Mouse (Mus musculus) small intestine, adult 2 months (tissue): ENCODE results near the gene Mtor. TPM values are rescaled to one million over a fixed set of nuclear protein-coding genes. Genes with fewer than 3 reads are reported as not detected.

Source experiments
- H3K27ac ChIP-seq: fragments of 200-500 bp; 2 replicates; pipeline ENCODE4 v1.5.1; 2012; ENCODE audit warnings: low read depth, low read length, control low read depth, inconsistent platforms; ENCODE audit not compliant: insufficient read depth
- H3K27me3 ChIP-seq: fragments of 200-500 bp; 2 replicates; pipeline ENCODE4 v1.6.1; 2012; ENCODE audit warnings: mild to moderate bottlenecking, moderate library complexity, low read length, inconsistent platforms; ENCODE audit not compliant: control insufficient read depth, insufficient read depth
- H3K36me3 ChIP-seq: fragments of 200-500 bp; 2 replicates; pipeline ENCODE4 v1.6.1; 2012; ENCODE audit warnings: mild to moderate bottlenecking, low read length, control low read depth, inconsistent platforms; ENCODE audit not compliant: control insufficient read depth, insufficient read depth
- H3K4me1 ChIP-seq: fragments of 200-500 bp; 2 replicates; pipeline ENCODE4 v1.6.1; 2012; ENCODE audit warnings: low read length, inconsistent platforms, mixed read lengths; ENCODE audit not compliant: control insufficient read depth, insufficient read depth, insufficient read length
- H3K4me3 ChIP-seq: fragments of 200-500 bp; 2 replicates; pipeline ENCODE4 v1.5.1; 2012; ENCODE audit warnings: low read depth, mild to moderate bottlenecking, control low read depth, inconsistent platforms, low read length, moderate library complexity
- CTCF ChIP-seq: fragments of 200-500 bp; IDR thresholded peaks from 2 replicates; pipeline ENCODE4 v1.5.1; 2012; ENCODE audit warnings: low read depth, mild to moderate bottlenecking, control low read depth, inconsistent platforms, low read length, moderate library complexity, mixed read lengths; ENCODE audit not compliant: insufficient replicate concordance, insufficient read length; ENCODE audit errors: extremely low read depth
- POLR2A ChIP-seq: fragments of 200-500 bp; IDR thresholded peaks from 2 replicates; pipeline ENCODE4 v1.6.1; 2012; ENCODE audit warnings: low read depth, mild to moderate bottlenecking, control low read depth, inconsistent platforms, low read length, moderate library complexity
- WGBS: fragments of 180-500 bp; shearing (Covaris S2); methylation state at CpG from one replicate; pipeline ENCODE4 v1.1.7; 2018; 5-methylcytosine and 5-hydroxymethylcytosine counted together
- polyA plus RNA-seq: library from polyadenylated mRNA; depleted of rRNA; stranded (reverse); fragments of >200 nt; gene quantifications from 2 replicates; pipeline ENCODE4 v1.2.3, GENCODE M21; 2012

The Mtor gene
- polyA plus RNA-seq, 1 experiment = 16.0 TPM

DNA sequence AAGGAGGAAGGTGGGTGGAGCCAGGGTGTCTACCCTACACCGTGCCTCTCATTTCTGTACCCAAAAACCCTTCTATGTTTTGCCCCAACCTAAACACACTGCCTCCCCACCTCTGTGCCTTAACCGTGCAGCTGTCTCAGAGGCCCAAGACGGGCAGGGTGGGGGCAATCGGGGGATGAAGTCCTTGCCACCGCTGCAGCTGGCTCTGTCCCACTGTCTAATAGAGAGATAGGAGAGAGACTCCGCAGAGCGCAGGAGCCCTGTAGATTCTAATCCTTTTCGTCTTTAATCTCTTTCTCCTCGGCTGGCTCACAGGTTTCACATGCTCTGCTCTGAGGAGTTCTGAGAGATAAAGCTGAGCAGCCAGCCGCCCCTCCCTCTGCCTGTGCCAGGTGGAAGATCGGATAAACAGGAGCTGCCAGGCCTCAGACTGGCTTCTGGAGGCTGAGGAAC is 31.3 kb upstream of the Mtor start:
- H3K27ac ChIP-seq = no peak overlapping the region
- 32% methylated on average over 11 of the region's 11 CpGs for WGBS
- TF ChIP-seq POLR2A = no peak

GRCm38 (mm10) chr4:148417559-148417958 is 30.9 kb upstream of the Mtor start:
- 66% methylated on average over 6 of the region's 6 CpGs for WGBS
- TF ChIP-seq CTCF (no peak), POLR2A (no peak)

More for the DNA sequence above, 31.3 kb upstream of the Mtor start:
- H3K27me3 ChIP-seq = peaks cover 3% of the 10 kb centered on the region
- H3K4me1 ChIP-seq = no peaks in the 10 kb centered on the region
- H3K36me3 ChIP-seq = no peaks in the 10 kb centered on the region
- no peak overlapping the region for H3K4me3 ChIP-seq

DNA sequence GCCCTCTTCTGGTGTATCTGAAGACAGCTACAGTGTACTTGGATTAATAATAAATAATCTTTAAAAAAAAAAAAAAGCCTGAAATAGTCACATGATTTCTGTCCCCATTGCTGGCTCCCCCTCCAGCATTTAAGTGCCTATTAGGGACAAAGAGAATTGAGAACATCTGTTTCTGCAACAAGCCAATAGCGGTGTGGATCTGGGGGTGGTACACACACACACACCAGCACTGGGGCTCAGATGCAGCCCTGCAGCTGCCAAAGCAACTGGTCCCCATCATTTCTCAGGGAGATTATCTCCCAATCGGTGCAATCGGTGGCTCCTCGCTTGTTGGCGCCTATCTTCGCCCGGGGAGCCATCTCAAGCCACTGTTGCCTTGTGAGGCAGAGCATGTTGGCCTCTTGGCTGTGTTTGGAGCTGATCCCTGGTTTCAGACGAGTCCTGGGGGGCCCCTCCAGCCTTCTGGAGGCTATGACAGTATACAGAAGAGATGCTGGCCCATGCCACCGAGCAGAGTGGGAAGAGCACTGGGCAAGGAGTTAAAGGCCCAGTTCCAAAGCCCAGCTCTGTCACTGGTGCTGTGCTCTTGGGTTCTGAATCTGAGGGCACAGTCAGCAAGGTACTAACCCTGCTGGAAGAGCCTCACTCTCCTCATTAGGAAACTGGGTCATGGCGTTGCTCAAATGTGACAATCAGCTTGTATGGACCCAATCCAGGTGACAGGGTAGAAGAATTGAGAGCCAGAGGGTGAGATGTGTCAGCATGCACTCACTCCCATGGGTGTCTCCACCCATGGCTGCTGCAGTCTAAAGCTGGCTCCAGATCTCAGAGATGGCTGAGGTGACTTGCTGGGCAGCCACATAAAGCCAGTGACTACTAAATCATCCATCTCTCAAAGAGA is 21.2 kb upstream of the Mtor start:
- 78% methylated on average over 10 of the region's 10 CpGs for WGBS
- no peak for TF ChIP-seq CTCF
- TF ChIP-seq POLR2A = no peak

More at GRCm38 (mm10) chr4:148417559-148417958, 30.9 kb upstream of the Mtor start:
- no peak overlapping the region for H3K27ac ChIP-seq
- no peaks in the 10 kb centered on the region for H3K36me3 ChIP-seq
- no peaks in the 10 kb centered on the region for H3K4me1 ChIP-seq
- H3K27me3 ChIP-seq = peaks cover 3% of the 10 kb centered on the region
- no peak overlapping the region for H3K4me3 ChIP-seq

DNA sequence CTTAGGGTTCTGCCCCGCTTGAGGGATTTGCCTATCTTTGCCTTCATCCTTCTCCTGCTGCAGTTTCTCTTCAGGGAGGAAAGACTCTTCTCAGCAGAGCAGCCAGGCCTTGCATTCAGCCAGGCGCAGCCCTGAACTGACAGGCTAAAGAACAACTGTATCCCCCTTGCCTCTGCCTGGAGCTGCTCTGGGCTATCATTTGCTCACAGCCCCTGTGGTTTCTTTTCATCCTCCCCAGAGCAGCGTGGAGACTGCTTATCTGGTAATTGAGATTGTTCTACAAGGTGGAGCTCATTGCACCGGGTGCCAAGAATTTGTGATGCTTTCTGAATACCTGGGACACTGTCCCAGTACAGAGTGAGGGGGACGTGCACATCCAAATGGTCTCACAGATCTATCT is 19.9 kb upstream of the Mtor start:
- H3K36me3 ChIP-seq = no peaks in the 10 kb centered on the region
- H3K27me3 ChIP-seq = no peaks in the 10 kb centered on the region
- H3K4me3 ChIP-seq = no peak overlapping the region
- H3K27ac ChIP-seq = no peak overlapping the region
- TF ChIP-seq POLR2A (no peak), CTCF (no peak)
- 69% methylated on average over 5 of the region's 5 CpGs for WGBS
- peaks cover 3% of the 10 kb centered on the region; the same call in 1 of the 2 replicates for H3K4me1 ChIP-seq

More for the DNA sequence above, 21.2 kb upstream of the Mtor start:
- Histone ChIP-seq H3K4me1 (no peaks in the 10 kb centered on the region), H3K36me3 (no peaks in the 10 kb centered on the region), H3K27me3 (no peaks in the 10 kb centered on the region), H3K4me3 (no peak overlapping the region), H3K27ac (no peak overlapping the region)

GRCm38 (mm10) chr4:148429121-148429520 is 19.3 kb upstream of the Mtor start:
- 75% methylated on average over 11 of the region's 11 CpGs for WGBS
- H3K4me1 ChIP-seq = peaks cover 7% of the 10 kb centered on the region; the same call in 1 of the 2 replicates
- no peaks in the 10 kb centered on the region for H3K36me3 ChIP-seq
- H3K27ac ChIP-seq = no peak overlapping the region
- no peak overlapping the region for H3K4me3 ChIP-seq
- no peaks in the 10 kb centered on the region for H3K27me3 ChIP-seq
- no peak for TF ChIP-seq CTCF
- TF ChIP-seq POLR2A = no peak

DNA sequence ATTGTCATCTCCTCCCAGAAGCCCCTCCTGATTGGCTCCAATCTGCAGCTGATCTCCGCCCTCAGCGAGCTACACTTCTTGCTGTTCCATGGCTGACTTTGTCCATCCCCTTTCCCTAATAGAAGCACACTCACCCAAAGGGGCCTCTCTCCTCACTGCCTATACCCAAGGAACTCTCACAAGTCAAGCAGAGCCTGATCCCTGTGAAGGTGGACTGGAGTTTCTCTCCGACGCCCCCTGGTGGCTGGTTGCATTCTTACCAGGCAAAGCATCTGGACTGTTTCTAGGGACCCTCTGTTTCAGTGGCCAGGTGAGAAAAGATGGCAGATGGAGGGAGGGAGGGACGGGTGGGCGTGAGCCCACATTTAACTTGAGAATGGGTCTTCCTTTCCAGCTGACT is 18.7 kb upstream of the Mtor start:
- no peaks in the 10 kb centered on the region for H3K27me3 ChIP-seq
- 26% methylated on average over 6 of the region's 6 CpGs for WGBS
- TF ChIP-seq CTCF (peak; percentile 82; the same call in 1 of the 2 replicates), POLR2A (no peak)

DNA sequence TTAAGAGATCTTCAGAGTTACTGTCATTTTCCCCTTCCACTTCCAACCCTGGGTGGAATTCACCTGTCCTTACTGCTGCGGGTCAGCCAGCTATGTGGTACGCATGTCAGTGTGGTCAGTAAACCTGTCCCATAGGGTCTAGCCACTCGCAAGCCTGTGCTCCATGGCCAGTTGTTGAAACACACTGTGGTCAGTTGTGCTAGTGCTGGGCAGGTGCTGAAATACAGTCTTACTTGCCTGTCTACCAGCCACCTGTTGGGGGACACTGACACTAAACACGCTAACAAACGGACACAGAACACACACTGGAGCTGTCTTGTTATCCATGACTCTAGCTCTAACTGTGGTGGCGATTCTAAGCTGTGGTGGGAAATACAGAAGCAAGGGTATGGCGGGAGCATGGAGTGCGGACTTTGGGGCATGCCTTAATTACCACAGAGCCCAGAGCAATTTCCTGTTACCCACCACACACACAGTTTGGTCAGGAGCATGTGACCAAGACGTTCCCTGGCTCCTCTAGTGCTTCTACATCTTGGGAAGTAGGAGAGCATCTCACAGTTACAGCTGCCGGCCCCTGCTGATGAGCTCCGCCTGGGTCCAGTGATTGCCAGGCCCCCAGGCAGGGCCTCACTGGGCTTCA is 17.4 kb upstream of the Mtor start:
- WGBS = 85% methylated on average over 11 of the region's 11 CpGs
- Histone ChIP-seq H3K27ac (no peak overlapping the region), H3K36me3 (peaks cover 4% of the 10 kb centered on the region; the same call in 1 of the 2 replicates), H3K4me3 (no peak overlapping the region), H3K4me1 (peaks cover 7% of the 10 kb centered on the region; the same call in 1 of the 2 replicates), H3K27me3 (no peaks in the 10 kb centered on the region)
- no peak for TF ChIP-seq POLR2A
- TF ChIP-seq CTCF = no peak

More for the DNA sequence above, 18.7 kb upstream of the Mtor start:
- Histone ChIP-seq H3K36me3 (no peaks in the 10 kb centered on the region), H3K4me3 (no peak overlapping the region), H3K4me1 (peaks cover 7% of the 10 kb centered on the region; the same call in 1 of the 2 replicates), H3K27ac (no peak overlapping the region)
